In genomic region chr11:101259261-101259712, GRCm38 (mm10) we compare ENCODE assay signal across 8 mouse cellular contexts. TPM values are rescaled to one million over a fixed set of nuclear protein-coding genes. Genes with fewer than 3 reads are reported as not detected.
A peak's percentile ranks its signal among the peaks of the same experiment; 100 is the strongest.
DNase-seq lines count a peak whose midpoint lies in the region; ATAC-seq and TF ChIP-seq lines count a peak whose summit lies in the region.

No protein-coding gene starts in this region.

- peak overlapping the region; percentile 84 for H3K27ac ChIP-seq in forebrain, embryonic 10.5 days
- no peak overlapping the region for H3K27ac ChIP-seq in forebrain, embryonic 14.5 days (ENCODE audit: low read depth, low read length)
- peak overlapping the region; percentile 76 for H3K27ac ChIP-seq in intestine, embryonic 14.5 days (ENCODE audit: low read depth)
- H3K27ac ChIP-seq in neural tube, embryonic 14.5 days (ENCODE audit: low read depth, low read length): no peak overlapping the region

- no peak for TF ChIP-seq POLR2A in lung, adult 2 months (IDR thresholded peaks at IDR 0.05; ENCODE audit: borderline replicate concordance, extremely low read depth, low read depth, low read length)

- 54% methylated on average over 6 of the region's 6 CpGs for WGBS in forebrain, embryonic 10.5 days
- WGBS in forebrain, embryonic 14.5 days: 42% methylated on average over 6 of the region's 6 CpGs
- 10% methylated on average over 6 of the region's 6 CpGs for WGBS in intestine, embryonic 14.5 days
- WGBS in neural tube, embryonic 14.5 days: 26% methylated on average over 6 of the region's 6 CpGs
- WGBS in lung, adult 2 months: 47% methylated on average over 6 of the region's 6 CpGs

- no peak overlapping the region for H3K9ac ChIP-seq in forebrain, embryonic 14.5 days (ENCODE audit: low read length)
- peak overlapping the region; percentile 22; the same call in 1 of the 2 replicates for H3K9ac ChIP-seq in intestine, embryonic 14.5 days (ENCODE audit: low read length)
- H3K9ac ChIP-seq in neural tube, embryonic 14.5 days (replicated peaks; ENCODE audit: low read depth, low read length): no peak overlapping the region

- H3K27me3 ChIP-seq in forebrain, embryonic 10.5 days (ENCODE audit: poor library complexity, severe bottlenecking): peaks cover 35% of the 10 kb centered on the region
- peaks cover 32% of the 10 kb centered on the region for H3K27me3 ChIP-seq in forebrain, embryonic 14.5 days (replicated peaks; ENCODE audit: control insufficient read depth, insufficient read depth, low read length)
- peaks cover 21% of the 10 kb centered on the region for H3K27me3 ChIP-seq in intestine, embryonic 14.5 days (replicated peaks; ENCODE audit: control insufficient read depth, insufficient read depth, low read length)
- peaks cover 17% of the 10 kb centered on the region for H3K27me3 ChIP-seq in neural tube, embryonic 14.5 days (ENCODE audit: control insufficient read depth, insufficient read depth, low read length)

- intact Hi-C loops in left cerebral cortex, postnatal 14 days (cut with DNase I): no loop called here

- DNase-seq in forebrain, embryonic 10.5 days (ENCODE audit: extremely low spot score, low spot score): no peak
- DNase-seq in forebrain, embryonic 14.5 days (ENCODE audit: low spot score): no peak
- DNase-seq in brain, adult 2 months (ENCODE audit: low read depth, low spot score): peak; percentile 79
- DNase-seq in intestine, embryonic 14.5 days (ENCODE audit: low spot score): peak; percentile 79
- peak; percentile 72 to 83 for DNase-seq in left cerebral cortex, postnatal 14 days (ENCODE audit: low spot score in 2 of 2)
- no peak for DNase-seq in thymus, adult 18-20 months
- no peak for DNase-seq in lung, adult 2 months

- peaks cover 32% of the 10 kb centered on the region for H3K36me3 ChIP-seq in forebrain, embryonic 10.5 days (replicated peaks)
- 0 out of 2 replicates have a peak, but pooled peaks cover 6% of the 10 kb centered on the region for H3K36me3 ChIP-seq in forebrain, embryonic 14.5 days (ENCODE audit: control insufficient read depth, insufficient read depth, low read length)
- H3K36me3 ChIP-seq in intestine, embryonic 14.5 days (ENCODE audit: control insufficient read depth, insufficient read depth, low read length): peaks cover 16% of the 10 kb centered on the region
- no peaks in the 10 kb centered on the region for H3K36me3 ChIP-seq in neural tube, embryonic 14.5 days (ENCODE audit: control insufficient read depth, insufficient read depth, low read length)

- no peak overlapping the region for H3K4me2 ChIP-seq in forebrain, embryonic 14.5 days (ENCODE audit: low read length)
- peak overlapping the region; percentile 98 for H3K4me2 ChIP-seq in intestine, embryonic 14.5 days (ENCODE audit: low read length)
- peak overlapping the region; percentile 83; the same call in 1 of the 2 replicates for H3K4me2 ChIP-seq in neural tube, embryonic 14.5 days (ENCODE audit: low read depth, low read length)

- H3K4me3 ChIP-seq in forebrain, embryonic 10.5 days: peak overlapping the region; percentile 67
- no peak overlapping the region for H3K4me3 ChIP-seq in forebrain, embryonic 14.5 days (ENCODE audit: low read depth, low read length)
- peak overlapping the region; percentile 63 for H3K4me3 ChIP-seq in intestine, embryonic 14.5 days (ENCODE audit: low read depth, low read length)
- H3K4me3 ChIP-seq in neural tube, embryonic 14.5 days (ENCODE audit: low read depth, low read length): no peak overlapping the region
- H3K4me3 ChIP-seq in lung, adult 2 months (replicated peaks; ENCODE audit: extremely low read depth, low read depth, low read length): no peak overlapping the region

- H3K9me3 ChIP-seq in forebrain, embryonic 10.5 days: no peaks in the 10 kb centered on the region
- no peaks in the 10 kb centered on the region for H3K9me3 ChIP-seq in forebrain, embryonic 14.5 days (replicated peaks; ENCODE audit: control insufficient read depth, low read length)
- H3K9me3 ChIP-seq in intestine, embryonic 14.5 days (ENCODE audit: control insufficient read depth, low read length): no peaks in the 10 kb centered on the region
- H3K9me3 ChIP-seq in neural tube, embryonic 14.5 days (ENCODE audit: control insufficient read depth, low read length): no peaks in the 10 kb centered on the region

- ATAC-seq in forebrain, embryonic 14.5 days: no peak
- peak; percentile 14 for ATAC-seq in intestine, embryonic 14.5 days (replicated peaks; ENCODE audit: low FRiP score, low TSS enrichment, low read depth)
- peak; percentile 16; the same call in 1 of the 2 replicates for ATAC-seq in neural tube, embryonic 14.5 days (ENCODE audit: low read depth)

- peaks cover 59% of the 10 kb centered on the region for H3K4me1 ChIP-seq in forebrain, embryonic 10.5 days
- H3K4me1 ChIP-seq in forebrain, embryonic 14.5 days (ENCODE audit: control insufficient read depth, insufficient read depth, low read length): peaks cover 19% of the 10 kb centered on the region
- peaks cover 46% of the 10 kb centered on the region for H3K4me1 ChIP-seq in intestine, embryonic 14.5 days (replicated peaks; ENCODE audit: control insufficient read depth, insufficient read depth, low read length)
- H3K4me1 ChIP-seq in neural tube, embryonic 14.5 days (ENCODE audit: control insufficient read depth, insufficient read depth, low read length): peaks cover 13% of the 10 kb centered on the region; the same call in 1 of the 2 replicates
- H3K4me1 ChIP-seq in lung, adult 2 months (ENCODE audit: control insufficient read depth, insufficient read depth, low read length): peaks cover 11% of the 10 kb centered on the region

- no peak for TF ChIP-seq CTCF in lung, adult 2 months (IDR thresholded peaks at IDR 0.05; ENCODE audit: insufficient read depth, low read length)

RNA-seq across cellular contexts. Expression of gene Wnk4, which starts 1.1 kb away (rescaled TPM):
- polyA plus RNA-seq in forebrain, embryonic 10.5 days (2016; fragmentation: Nextera tagmentation; extraction: Ambion mirVana): 5.4 and 6.4 TPM in 2 replicates
- 3.0 and 3.4 TPM in 2 replicates for polyA plus RNA-seq in forebrain, embryonic 14.5 days (2014; fragmentation: Nextera tagmentation; extraction: Ambion mirVana)
- polyA plus RNA-seq in intestine, embryonic 14.5 days (2014; fragmentation: Nextera tagmentation; extraction: Ambion mirVana): 12.6 and 14.4 TPM in 2 replicates
- total RNA-seq in left cerebral cortex, postnatal 14 days (2021): 1 to 10 TPM; 4.7 to 5.7 TPM
- polyA plus RNA-seq in neural tube, embryonic 14.5 days (2014; fragmentation: Nextera tagmentation; extraction: Ambion mirVana): 4.2 and 5.9 TPM in 2 replicates
- polyA plus RNA-seq in lung, adult 2 months (2012; rRNA removed): 6.5 and 10.4 TPM in 2 replicates

RNA-seq across cellular contexts. Expression of gene Vps25, which starts 5.8 kb away (rescaled TPM):
- polyA plus RNA-seq in forebrain, embryonic 10.5 days (2016; fragmentation: Nextera tagmentation; extraction: Ambion mirVana): 128 and 129 TPM in 2 replicates
- 110 and 118 TPM in 2 replicates for polyA plus RNA-seq in forebrain, embryonic 14.5 days (2014; fragmentation: Nextera tagmentation; extraction: Ambion mirVana)
- 143 and 150 TPM in 2 replicates for polyA plus RNA-seq in intestine, embryonic 14.5 days (2014; fragmentation: Nextera tagmentation; extraction: Ambion mirVana)
- 10 to 100 TPM; 74.6 to 86.7 TPM for total RNA-seq in left cerebral cortex, postnatal 14 days (2021)
- polyA plus RNA-seq in neural tube, embryonic 14.5 days (2014; fragmentation: Nextera tagmentation; extraction: Ambion mirVana): 121 and 134 TPM in 2 replicates
- polyA plus RNA-seq in lung, adult 2 months (2012; rRNA removed): 82.9 and 97.4 TPM in 2 replicates

RNA-seq across cellular contexts. Expression of gene Ramp2, which starts 13.5 kb away (rescaled TPM):
- 54.8 and 57.3 TPM in 2 replicates for polyA plus RNA-seq in forebrain, embryonic 10.5 days (2016; fragmentation: Nextera tagmentation; extraction: Ambion mirVana)
- 80.4 and 80.9 TPM in 2 replicates for polyA plus RNA-seq in forebrain, embryonic 14.5 days (2014; fragmentation: Nextera tagmentation; extraction: Ambion mirVana)
- polyA plus RNA-seq in intestine, embryonic 14.5 days (2014; fragmentation: Nextera tagmentation; extraction: Ambion mirVana): 113 and 122 TPM in 2 replicates
- 10 to 100 TPM; 40.4 to 44.7 TPM for total RNA-seq in left cerebral cortex, postnatal 14 days (2021)
- 63.1 and 103 TPM in 2 replicates for polyA plus RNA-seq in neural tube, embryonic 14.5 days (2014; fragmentation: Nextera tagmentation; extraction: Ambion mirVana)
- 710 and 828 TPM in 2 replicates for polyA plus RNA-seq in lung, adult 2 months (2012; rRNA removed)

RNA-seq across cellular contexts. Expression of gene Cntd1, which starts 19.5 kb away (rescaled TPM):
- polyA plus RNA-seq in forebrain, embryonic 10.5 days (2016; fragmentation: Nextera tagmentation; extraction: Ambion mirVana): 0.77 and 1.0 TPM in 2 replicates
- 0.76 and 1.3 TPM in 2 replicates for polyA plus RNA-seq in forebrain, embryonic 14.5 days (2014; fragmentation: Nextera tagmentation; extraction: Ambion mirVana)
- 1.1 TPM in 2 replicates for polyA plus RNA-seq in intestine, embryonic 14.5 days (2014; fragmentation: Nextera tagmentation; extraction: Ambion mirVana)
- total RNA-seq in left cerebral cortex, postnatal 14 days (2021): under 1 TPM; 0.27 to 0.59 TPM
- 0.75 and 0.86 TPM in 2 replicates for polyA plus RNA-seq in neural tube, embryonic 14.5 days (2014; fragmentation: Nextera tagmentation; extraction: Ambion mirVana)
- 0.22 and 0.59 TPM in 2 replicates for polyA plus RNA-seq in lung, adult 2 months (2012; rRNA removed)

RNA-seq across cellular contexts. Expression of gene Coa3, which starts 19.6 kb away (rescaled TPM):
- polyA plus RNA-seq in forebrain, embryonic 10.5 days (2016; fragmentation: Nextera tagmentation; extraction: Ambion mirVana): 186 and 194 TPM in 2 replicates
- polyA plus RNA-seq in forebrain, embryonic 14.5 days (2014; fragmentation: Nextera tagmentation; extraction: Ambion mirVana): 237 and 260 TPM in 2 replicates
- 260 and 265 TPM in 2 replicates for polyA plus RNA-seq in intestine, embryonic 14.5 days (2014; fragmentation: Nextera tagmentation; extraction: Ambion mirVana)
- total RNA-seq in left cerebral cortex, postnatal 14 days (2021): 100 to 1,000 TPM in 1 of 2 experiments, 10 to 100 TPM in 1; 97.6 to 101 TPM
- polyA plus RNA-seq in neural tube, embryonic 14.5 days (2014; fragmentation: Nextera tagmentation; extraction: Ambion mirVana): 242 and 258 TPM in 2 replicates
- polyA plus RNA-seq in lung, adult 2 months (2012; rRNA removed): 194 and 283 TPM in 2 replicates

Comparison
In these comparisons a context has a peak if more than half of its experiments do, and no peak if none do; other contexts are left out.
1. H3K27ac ChIP-seq: peak in forebrain, embryonic 10.5 days (single experiment) and intestine, embryonic 14.5 days (single experiment); none in forebrain, embryonic 14.5 days (single experiment) and neural tube, embryonic 14.5 days (single experiment).
2. H3K4me3 ChIP-seq: peak in forebrain, embryonic 10.5 days (single experiment) and intestine, embryonic 14.5 days (single experiment); none in forebrain, embryonic 14.5 days (single experiment), neural tube, embryonic 14.5 days (single experiment) and lung, adult 2 months (single experiment).
3. DNase-seq: peak in brain, adult 2 months (single experiment), intestine, embryonic 14.5 days (single experiment) and left cerebral cortex, postnatal 14 days (2 of 2); none in forebrain, embryonic 10.5 days (single experiment), forebrain, embryonic 14.5 days (single experiment), thymus, adult 18-20 months (0 of 2) and lung, adult 2 months (single experiment).